Mouse (Mus musculus) induced T-regulatory cell, adult 2 months (primary cell): ENCODE measurements around the gene A630076J17Rik.

Source experiments
- DNase-seq: peaks from one replicate; pipeline ENCODE4 v3.0.0-alpha.2; 2012; ENCODE audit warnings: low read depth

Gene A630076J17Rik

DNA sequence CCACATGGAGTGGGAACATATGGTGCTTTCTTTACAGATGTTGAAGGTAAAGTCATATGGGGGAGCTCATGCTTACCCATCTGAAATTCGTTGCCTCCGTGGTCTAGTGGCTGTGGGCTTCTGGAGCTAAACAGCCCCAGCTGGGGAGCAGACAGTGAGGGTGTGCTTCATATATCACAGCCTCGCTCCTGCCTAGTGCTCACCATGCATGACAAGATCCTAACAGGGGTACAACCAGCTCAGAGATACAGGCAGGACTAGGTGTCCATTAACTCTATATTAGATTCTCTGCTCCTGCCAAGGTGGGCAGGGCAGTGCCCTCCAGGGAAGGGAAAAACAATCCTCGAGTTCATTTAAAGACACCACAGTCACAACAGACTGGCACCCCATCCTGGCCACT is 788 bp downstream of the A630076J17Rik start:
- DNase-seq: no peak

GRCm38 (mm10) chr3:107233351-107233813 is 3.0 kb downstream of the A630076J17Rik start:
- peak; percentile 99 for DNase-seq

- DNase-seq: no peak
Observed at GRCm38 (mm10) chr3:107233945-107234344, 3.5 kb downstream of the A630076J17Rik start.

DNA sequence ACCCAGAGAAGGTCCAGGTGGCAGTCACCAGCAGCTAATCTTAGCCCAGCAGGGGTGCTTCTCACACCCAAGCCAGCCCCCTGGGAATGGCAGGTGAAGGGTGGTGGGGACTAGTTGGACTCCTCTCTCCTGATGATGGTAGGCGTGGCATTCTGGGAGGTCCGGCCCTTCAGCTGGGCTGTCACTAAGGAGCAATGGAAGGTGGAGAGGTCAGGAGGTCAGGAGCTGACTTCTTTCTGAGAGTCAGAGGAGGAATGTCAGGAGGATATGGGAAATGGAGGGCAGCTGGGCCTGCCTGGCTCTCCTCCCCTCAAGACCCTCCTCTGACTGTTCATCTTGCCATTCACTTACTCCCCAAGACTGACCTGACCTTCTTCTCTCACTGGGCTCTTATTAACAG is 7.6 kb downstream of the A630076J17Rik start:
- no peak for DNase-seq

DNA sequence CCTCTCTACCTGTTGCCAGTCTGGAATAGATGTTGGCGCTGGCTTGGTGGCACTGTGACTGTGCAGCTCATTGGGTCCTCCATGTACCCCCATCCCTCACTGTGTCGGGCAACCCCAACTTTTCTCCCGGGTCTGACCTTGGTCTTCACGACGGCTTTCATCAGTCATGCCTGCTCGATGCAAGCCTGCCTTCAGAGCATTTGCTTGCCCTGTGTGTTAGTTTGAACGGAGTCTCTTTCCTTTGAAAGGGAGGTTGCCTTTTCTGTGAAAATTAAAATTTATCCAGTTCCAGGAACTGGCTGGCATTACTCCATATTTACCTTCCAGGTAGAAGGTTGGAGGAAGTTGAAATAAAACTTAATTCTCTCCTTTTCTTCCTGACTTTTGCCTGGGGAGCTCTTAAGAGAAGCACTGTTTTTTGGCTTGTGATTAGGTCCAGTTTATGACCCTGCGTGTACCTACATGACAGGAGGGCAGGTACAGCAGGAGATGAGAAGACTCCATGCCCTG is 8.1 kb downstream of the A630076J17Rik start:
- no peak for DNase-seq

DNA sequence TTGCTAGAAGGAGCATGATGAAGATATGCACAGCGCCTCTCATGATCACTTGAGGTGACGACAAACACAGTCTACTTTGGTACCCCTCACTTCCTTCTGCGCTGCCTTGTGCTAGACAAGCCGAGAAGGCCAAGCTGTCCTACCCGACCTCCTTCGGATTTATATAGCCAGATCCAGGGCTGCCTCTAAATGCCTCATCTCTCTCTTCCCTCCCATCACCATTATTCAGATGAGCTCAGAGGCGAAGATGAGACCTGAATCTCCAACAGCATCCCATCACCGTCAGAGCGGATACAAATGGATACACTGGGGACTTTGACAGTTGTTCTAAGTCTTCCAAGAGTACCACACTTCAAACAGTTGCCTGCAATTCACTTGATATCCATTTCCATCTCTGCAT is 9.2 kb downstream of the A630076J17Rik start, which contains the start of gene Prok1:
Gene Prok1, minus strand, starts transcription at position 101 of the 400 bp plus-strand sequence.
- DNase-seq: no peak

- no peak for DNase-seq
Observed at GRCm38 (mm10) chr3:107241389-107242094, 11.1 kb downstream of the A630076J17Rik start.

DNA sequence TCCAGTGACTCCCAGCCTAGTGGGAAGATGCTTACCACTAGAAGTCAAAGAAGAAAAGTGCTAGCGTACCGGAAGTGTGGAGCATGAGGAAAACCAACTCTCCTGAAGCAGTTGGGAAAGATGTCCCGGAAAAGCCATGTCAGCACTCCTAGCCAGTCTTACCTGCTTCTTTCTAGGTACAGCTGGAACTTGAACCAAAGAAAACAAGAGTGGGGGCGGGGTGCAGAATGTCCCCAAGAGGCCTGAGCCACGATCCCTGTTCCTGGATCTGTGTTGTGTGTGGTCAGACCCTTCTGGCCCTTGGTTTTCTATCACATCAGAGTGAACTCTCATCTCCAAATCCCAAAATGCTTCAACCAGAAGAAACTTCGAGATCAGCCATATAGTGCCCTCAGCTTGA is 16.5 kb downstream of the A630076J17Rik start:
- no peak for DNase-seq

GRCm38 (mm10) chr3:107249042-107249441 is 18.6 kb downstream of the A630076J17Rik start:
- DNase-seq: no peak

GRCm38 (mm10) chr3:107250320-107250719 is 19.9 kb downstream of the A630076J17Rik start:
- no peak for DNase-seq

- no peak for DNase-seq
Observed at GRCm38 (mm10) chr3:107252035-107252434, 21.6 kb downstream of the A630076J17Rik start.

- DNase-seq: no peak
Observed at GRCm38 (mm10) chr3:107253925-107254324, 23.5 kb downstream of the A630076J17Rik start.

DNA sequence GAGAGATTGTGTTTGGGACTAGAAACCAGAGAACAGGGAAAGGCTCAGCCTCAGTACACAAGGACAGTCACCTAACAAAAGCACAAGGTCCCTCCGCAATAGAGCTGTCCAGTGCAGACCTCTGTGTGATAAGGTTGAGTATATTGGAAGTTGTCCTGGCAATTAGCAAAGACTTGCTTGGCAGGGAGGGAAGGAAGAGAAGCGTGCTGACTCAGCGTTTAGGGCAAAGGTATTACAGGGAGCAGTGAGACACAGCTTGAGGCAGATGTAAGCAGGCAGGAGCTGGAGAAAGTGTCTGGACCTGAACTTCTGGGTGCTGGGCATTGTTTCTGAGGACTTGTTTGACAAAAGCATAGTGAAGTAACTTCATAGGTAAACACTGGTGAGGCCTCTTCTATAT is 25.6 kb downstream of the A630076J17Rik start:
- no peak for DNase-seq

DNA sequence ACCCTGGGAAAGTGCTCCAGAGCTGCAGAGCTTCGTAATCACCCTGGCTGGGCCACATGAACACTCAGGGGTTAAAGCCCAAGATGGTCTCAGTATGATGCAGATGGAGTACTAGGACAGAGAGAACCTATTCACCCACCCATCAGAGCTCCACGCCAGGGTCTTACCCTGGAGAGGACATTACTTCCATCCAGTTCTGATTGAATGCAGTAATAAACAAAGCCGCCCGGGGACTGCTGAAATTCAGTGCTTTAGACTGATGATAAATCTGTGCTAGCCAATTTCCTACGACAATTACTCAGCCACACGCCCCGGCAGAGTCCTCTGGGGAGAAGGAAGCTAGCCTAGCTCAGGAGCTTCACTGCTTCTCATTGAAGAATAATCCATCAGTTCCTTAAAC is 26.3 kb downstream of the A630076J17Rik start:
- DNase-seq: no peak

DNA sequence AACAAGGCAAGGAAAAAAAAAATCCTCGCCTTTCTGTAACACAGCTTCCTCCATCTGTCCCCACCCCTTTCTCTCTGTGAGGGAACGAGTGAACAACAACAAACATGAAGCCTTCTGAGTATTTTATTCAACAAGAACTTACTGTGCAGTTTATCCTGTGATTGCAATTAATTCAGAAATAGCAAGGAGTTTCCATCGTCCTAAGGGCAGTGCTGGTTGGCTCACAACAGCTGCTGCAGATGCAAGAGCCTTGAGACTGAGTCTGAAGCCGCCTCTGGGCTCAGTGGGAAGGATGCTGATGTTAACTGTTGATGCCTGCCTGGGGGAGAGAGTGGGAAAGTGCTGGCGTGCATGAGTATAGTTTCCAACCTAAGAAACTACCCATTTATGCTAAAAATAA is 27.5 kb downstream of the A630076J17Rik start:
- DNase-seq: no peak

GRCm38 (mm10) chr3:107260956-107261850 is 30.8 kb downstream of the A630076J17Rik start:
- DNase-seq: no peak

DNA sequence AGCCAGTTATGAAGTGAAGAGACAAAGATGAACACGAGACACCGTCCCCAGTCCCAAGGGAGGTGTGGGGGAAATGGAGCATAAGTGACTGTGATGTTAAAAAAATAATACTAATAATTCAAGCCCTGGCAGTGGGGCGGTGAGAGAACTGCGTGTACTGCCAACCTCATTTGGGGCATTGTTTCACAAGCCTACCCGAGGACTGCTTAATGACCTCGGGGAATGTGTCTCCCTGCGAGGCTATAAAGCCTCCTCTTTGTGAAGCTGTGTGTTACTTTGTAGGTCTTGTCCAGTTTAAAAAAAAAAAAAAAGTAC is 31.4 kb downstream of the A630076J17Rik start:
- DNase-seq: no peak

DNA sequence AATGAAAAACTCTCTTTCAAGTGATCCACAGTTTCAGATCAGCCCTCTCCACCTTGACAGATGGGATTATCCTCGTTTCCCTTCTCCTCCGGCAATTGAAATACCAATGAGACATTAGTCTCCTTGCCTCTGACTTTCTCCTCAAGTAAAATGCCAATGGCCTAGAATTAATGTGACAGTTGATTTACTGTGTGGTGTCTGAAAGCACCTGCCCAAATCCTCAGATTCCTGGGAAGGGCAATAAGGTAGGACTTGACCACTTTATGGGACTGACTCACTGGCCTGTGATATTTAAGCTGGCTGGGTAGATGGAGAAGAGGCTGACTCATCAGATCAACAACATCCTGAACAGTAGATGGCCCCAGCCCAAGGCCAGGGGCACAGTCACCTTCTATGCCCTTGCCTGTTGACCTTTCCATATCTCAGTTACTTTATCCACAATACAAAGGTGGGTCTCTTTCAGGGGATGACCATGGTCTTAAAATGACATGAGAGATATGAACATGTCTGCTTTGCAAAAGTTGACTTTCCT is 36.5 kb downstream of the A630076J17Rik start:
- no peak for DNase-seq

DNA sequence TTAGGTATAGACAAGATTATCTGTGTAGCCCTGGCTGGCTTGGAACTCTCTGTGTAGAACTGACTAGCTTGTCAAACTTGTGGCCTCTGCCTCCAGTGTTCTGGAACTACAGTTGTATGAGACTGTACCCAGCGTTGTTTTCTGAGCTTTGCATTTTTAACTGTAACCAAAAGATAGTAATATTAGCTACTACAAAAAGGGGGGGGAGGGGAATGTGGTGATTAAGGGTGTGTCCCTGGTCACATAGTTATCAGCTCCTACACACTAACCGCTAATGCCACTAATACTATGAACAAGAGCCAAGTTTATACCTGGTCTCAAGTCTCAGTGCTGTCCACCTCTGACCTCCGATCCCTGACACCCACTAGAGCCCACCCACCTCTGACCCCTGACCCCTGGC is 42.0 kb downstream of the A630076J17Rik start:
- no peak for DNase-seq

- DNase-seq: peak; percentile 84
Observed at GRCm38 (mm10) chr3:107273820-107274219, 43.4 kb downstream of the A630076J17Rik start.

- no peak for DNase-seq
Observed at GRCm38 (mm10) chr3:107275351-107275750, 44.9 kb downstream of the A630076J17Rik start.

DNA sequence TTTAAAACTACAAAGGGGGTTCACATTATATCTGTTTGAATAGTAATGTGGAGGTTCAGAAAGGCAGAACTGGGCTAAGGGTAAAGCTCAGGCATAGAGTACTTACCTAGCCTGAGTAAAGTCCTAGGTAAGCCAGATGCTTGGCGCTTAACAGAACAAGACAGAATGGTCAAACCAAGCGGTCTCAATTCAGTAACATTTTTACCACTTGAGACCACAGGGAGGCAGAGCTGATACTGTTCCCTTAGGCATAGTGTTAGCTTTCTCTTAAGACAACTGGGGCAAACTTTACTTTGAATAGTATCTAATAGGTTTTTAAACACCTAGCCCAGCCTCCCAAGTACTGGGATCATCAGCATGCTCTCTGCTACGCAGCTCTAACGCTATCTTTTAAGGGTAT is 45.6 kb downstream of the A630076J17Rik start:
- DNase-seq: peak; percentile 26

- no peak for DNase-seq
Observed at GRCm38 (mm10) chr3:107276626-107277025, 46.2 kb downstream of the A630076J17Rik start.
